Mouse (Mus musculus) ES-Bruce4 (cell line): ENCODE results near the gene Ttc33.

ENCODE experiments used
- CTCF ChIP-seq: IDR thresholded peaks from one replicate; pipeline ENCODE4 v1.8.1; 2011; ENCODE audit warnings: low read depth, low read length
- EP300 ChIP-seq: IDR thresholded peaks from 2 replicates; pipeline ENCODE4 v1.6.1; 2011; ENCODE audit warnings: low read depth, low read length; ENCODE audit not compliant: insufficient read depth
- POLR2A ChIP-seq: IDR thresholded peaks from one replicate; pipeline ENCODE4 v1.8.1; 2011; ENCODE audit warnings: low read length; ENCODE audit not compliant: insufficient read depth

- TF ChIP-seq CTCF: no peak
- TF ChIP-seq POLR2A: no peak
- TF ChIP-seq EP300: no peak
These were observed 19.9 kb downstream of the Ttc33 start for GRCm38 (mm10) chr15:5205222-5205621.
